Mouse (Mus musculus): ENCODE results near the gene 9430015G10Rik. TPM values are rescaled to one million over a fixed set of nuclear protein-coding genes. Genes with fewer than 3 reads are reported as not detected.
A peak's percentile ranks its signal among the peaks of the same experiment; 100 is the strongest.
"Not testable (repeated sequence)": the region's sequence is repeated elsewhere in the genome, so short reads cannot be mapped to it uniquely, and the experiment has no call there.

9430015G10Rik gene
- total RNA-seq, 2 experiments from 2014 or later = 27.3 to 34.9 TPM

DNA sequence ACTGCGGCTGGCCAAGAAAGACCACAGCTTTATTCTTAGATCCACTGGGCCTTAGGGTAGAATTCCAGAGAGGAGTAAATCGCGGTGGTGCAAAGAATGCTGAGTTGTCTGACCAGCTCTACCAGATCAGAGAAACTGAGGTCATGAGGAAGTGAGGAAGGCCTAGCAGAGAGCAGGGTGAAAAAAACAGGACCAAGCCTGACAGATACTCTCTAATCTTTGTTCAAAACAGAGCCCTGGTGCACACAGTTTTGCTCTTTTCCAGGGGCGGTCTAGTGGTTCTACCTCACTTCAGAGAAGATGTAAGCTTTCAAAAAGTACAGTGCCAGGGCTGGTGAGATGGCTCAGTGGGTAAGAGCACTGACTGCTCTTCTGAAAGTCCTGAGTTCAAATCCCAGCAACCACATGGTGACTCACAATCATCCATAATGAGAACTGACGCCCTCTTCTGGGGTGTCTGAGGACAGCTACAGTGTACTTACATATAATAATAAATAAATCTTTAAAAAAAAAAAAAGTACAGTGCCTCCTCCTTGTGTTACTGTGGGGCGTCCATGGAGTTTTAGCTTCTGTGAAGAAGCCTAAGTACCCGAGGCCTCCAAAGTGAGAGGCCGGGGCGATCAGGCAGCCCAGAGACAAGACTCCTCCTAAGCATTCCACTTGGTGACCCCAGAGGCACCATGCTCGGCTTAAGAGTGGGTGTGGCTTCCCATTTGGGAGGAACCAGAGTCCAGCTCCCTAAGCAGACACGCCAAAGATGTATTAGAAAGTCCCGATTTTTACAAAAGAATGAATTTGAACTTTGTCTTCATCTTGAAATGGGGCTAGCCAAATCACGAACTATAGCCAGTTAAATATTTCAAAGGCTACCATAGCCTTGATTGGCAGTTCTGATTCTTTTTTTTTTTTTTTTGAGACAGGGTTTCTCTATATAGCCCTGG is 906 bp upstream of the 9430015G10Rik start:
- peak; percentile 48 for TF ChIP-seq CTCF (conservative IDR thresholded peaks at IDR 0.05)
- DNase-seq (ENCODE audit: low spot score in 2 of 2) = peak; percentile 15 to 18
- peak overlapping the region; percentile 89 for H3K27ac ChIP-seq
- peak overlapping the region; percentile 82 for H3K4me3 ChIP-seq

DNA sequence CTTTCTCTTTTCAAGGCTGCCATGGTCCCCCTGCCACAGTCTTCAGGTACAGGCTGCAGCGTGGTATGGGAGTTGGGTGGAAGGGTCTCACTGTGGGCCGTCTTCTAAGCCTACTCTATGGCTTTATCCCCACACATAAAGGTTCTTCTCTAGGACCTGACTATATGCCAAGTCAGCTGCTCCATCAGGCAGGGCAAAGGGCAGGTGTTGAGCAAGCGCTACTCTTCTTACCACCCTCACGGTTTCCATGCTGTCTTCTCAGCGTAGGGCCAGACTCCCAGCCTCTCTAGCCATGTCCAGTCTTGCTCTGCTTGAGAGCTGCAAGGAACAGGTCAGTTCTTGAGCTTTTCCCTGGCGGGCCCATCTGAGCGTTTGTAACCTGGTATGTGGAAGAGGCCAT is 14.3 kb downstream of the 9430015G10Rik start:
- Histone ChIP-seq H3K4me3 (no peak overlapping the region), H3K27ac (no peak overlapping the region)
- DNase-seq (ENCODE audit: low spot score in 2 of 2) = no peak
- no peak for TF ChIP-seq CTCF (conservative IDR thresholded peaks at IDR 0.05)

DNA sequence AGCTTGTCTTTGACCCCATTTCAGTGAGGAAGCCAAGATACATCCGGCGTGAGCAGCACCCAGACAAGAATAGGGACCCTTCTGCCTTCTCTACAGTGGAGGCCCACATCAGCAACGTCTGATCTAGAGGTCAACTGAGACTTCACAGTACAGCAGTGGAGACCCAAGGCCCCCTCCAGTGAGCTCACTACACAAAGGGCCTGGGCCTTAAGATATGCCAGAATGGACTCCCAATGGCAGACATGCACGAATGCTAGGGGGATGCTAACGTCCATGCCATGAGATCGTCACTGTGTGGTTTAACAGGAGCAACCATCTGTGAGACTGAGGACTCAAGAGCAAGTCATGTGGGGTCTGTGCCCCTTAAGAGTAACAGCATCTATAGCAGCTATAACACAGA is 15.6 kb downstream of the 9430015G10Rik start:
- no peak for DNase-seq (ENCODE audit: low spot score in 2 of 2)
- no peak overlapping the region for H3K4me3 ChIP-seq
- H3K27ac ChIP-seq = no peak overlapping the region
- TF ChIP-seq CTCF (conservative IDR thresholded peaks at IDR 0.05) = no peak

DNA sequence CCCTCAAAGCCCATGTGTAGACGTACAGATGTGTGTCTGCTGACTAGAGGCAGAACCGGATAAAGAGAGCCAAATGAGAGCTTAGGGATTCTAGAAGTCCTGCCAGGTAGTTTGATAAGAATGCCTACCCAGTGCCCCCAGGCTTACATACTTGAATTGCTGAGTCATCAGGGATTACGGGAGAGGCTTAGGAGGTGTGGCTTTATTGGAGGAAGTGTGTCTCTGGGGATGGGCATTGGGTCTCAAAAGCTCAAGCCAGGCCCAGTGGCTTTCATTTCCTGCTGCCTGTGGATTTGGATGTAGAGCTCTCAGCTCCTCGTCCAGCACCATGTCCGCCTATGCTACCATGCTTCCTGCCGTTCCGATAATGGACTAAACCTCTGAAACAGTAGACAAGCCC is 17.1 kb downstream of the 9430015G10Rik start:
- no peak overlapping the region for H3K27ac ChIP-seq
- no peak for TF ChIP-seq CTCF (conservative IDR thresholded peaks at IDR 0.05)

DNA sequence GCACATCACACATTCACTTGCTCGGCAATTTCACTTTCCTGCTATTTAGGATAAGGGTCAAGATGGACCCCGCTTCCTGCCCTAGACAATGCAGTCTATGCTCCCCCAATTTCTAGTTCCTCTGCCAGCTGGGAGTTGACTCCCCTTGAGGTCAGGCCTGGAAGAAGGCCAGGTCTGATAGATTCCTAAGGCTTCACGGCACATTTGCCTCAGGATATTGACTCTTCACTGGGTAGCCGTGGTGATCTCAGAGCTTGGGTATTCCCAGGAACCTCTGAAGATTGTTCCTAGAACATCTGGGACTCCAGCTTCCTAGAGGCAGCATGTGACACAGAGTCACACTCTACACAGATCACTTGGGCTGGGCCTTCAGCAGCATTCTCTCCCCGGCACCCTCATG is 19.0 kb downstream of the 9430015G10Rik start:
- Histone ChIP-seq H3K27ac (no peak overlapping the region), H3K4me3 (no peak overlapping the region)
- DNase-seq (ENCODE audit: low spot score in 2 of 2) = no peak
- no peak for TF ChIP-seq CTCF (conservative IDR thresholded peaks at IDR 0.05)

More for the DNA sequence above, 17.1 kb downstream of the 9430015G10Rik start:
- DNase-seq (ENCODE audit: low spot score in 2 of 2) = no peak
- H3K4me3 ChIP-seq = no peak overlapping the region

DNA sequence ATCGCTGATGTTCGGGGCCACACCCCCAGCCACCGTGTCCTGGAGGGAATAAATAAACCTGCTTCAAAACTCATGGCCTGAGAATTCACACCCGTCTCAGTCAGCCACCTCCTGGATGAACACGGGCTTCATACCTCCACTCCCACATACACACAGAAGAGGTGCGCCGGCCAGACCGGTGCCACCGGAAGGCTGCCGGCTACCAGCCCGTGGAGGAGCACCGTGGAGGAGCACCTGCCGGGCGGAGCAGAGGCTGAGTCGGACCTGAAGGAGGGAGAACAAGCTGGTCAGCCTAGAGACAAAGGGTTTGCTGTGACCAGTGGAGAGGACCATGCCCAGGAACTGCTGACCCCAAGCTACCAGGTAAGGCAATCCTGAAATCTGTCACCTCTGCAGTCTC is 20.7 kb downstream of the 9430015G10Rik start, which contains the start of gene Rnf223:
Gene Rnf223, plus strand, starts transcription at position 78 of the 400 bp plus-strand sequence.
- no peak for TF ChIP-seq CTCF (conservative IDR thresholded peaks at IDR 0.05)
- Histone ChIP-seq H3K27ac (no peak within 1 kb of the TSS), H3K4me3 (no peak within 1 kb of the TSS)
- DNase-seq (ENCODE audit: low spot score in 2 of 2) = no peak

DNA sequence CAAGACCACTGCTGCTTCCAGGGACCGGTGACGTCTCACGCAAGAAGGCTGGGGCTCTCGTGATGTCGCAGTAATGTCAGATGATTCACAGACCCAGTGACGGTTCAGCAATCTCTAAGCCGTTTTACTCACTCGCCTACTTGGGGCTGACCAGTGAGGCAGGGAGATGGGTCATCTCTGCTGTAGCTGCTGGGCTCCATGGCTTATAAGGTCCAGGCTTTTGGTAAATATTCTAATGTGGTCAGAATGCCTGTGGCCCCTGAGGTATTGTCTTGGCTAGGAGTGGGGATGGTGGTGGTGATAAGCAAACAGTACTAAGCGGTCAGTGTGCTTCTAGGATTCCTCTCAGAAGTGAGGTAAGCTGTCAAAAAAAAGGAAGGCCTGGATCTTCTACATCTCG is 21.2 kb downstream of the 9430015G10Rik start:
- H3K27ac ChIP-seq = no peak overlapping the region
- no peak for DNase-seq (ENCODE audit: low spot score in 2 of 2)
- TF ChIP-seq CTCF (conservative IDR thresholded peaks at IDR 0.05) = no peak
- H3K4me3 ChIP-seq = no peak overlapping the region

DNA sequence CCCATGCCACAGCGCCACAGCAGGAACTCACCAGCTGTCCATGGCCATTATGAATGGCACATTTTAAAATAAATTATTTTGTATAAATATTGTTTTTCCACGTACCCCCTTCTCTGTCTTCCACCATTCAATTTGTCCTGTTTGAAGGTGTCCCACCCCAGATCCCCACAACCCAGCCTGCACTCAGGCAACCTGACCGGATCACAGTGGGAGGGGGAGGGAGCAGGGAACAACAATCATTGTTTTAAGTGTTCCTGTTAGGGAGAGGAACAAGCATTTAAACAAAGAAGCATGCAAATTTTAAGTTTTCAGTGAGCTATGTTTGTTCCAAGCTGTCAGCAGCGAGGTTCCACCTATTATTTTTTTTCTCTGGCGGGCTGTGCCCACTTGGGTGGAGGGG is 23.6 kb downstream of the 9430015G10Rik start:
- no peak for TF ChIP-seq CTCF (conservative IDR thresholded peaks at IDR 0.05)
- no peak for DNase-seq (ENCODE audit: low spot score in 2 of 2)
- H3K27ac ChIP-seq = peak overlapping the region; percentile 53; the same call in 1 of the 2 replicates
- no peak overlapping the region for H3K4me3 ChIP-seq

DNA sequence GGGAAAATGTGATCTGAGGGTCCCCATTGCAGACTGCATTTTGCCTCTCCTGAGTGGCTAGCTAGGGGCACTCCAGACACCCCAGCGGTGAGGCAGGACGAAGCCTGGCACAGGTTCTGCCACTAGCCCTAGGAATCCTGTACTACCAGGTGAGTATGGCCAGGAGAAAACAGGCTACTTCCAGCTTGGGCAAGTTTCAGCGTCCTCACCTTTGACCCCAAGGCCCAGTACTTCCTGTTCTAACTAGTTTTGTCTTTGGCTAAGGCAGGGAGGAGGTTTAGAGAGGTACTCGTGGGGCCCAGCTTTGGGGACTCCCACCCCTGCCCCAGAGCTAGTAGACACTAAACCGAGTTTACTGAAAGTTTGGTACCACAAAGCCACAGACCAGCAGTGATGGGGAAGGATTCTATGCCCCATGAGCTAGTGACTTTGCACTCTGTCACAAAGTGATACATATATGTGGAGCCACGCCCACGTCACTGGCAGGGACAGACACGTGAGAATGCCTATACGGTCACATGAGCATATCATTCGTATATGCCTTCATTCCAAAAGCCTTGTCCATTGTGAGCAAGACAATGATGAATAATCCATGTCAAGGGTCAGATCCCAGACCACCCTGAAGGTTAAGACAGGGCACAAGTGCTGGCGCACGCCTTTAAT is 24.3 kb downstream of the 9430015G10Rik start:
- Histone ChIP-seq H3K27ac (peak overlapping the region; percentile 53; the same call in 1 of the 2 replicates), H3K4me3 (no peak overlapping the region)
- TF ChIP-seq CTCF (conservative IDR thresholded peaks at IDR 0.05) = no peak
- DNase-seq (ENCODE audit: low spot score in 2 of 2) = no peak

DNA sequence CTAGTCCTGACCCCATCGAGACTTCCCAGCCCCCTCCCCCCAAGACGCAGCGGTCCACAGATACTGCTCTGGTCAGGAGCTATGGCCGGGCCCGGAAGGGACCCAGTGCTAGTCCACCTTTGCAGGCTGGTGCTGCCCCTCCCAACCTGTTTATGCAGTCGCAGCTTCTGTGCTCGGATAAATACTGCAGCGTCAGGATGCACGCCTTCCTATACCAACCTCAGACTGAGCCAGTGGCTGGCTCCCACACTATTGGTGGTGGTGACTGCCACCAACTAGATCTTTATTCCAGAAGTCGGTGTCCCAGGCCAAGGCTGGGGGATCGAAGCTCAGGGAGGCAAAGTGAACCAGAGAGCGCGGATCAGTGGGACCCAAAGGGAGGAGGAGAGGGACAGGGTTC is 25.3 kb downstream of the 9430015G10Rik start:
- H3K4me3 ChIP-seq = no peak overlapping the region
- no peak overlapping the region for H3K27ac ChIP-seq
- no peak for DNase-seq (ENCODE audit: low spot score in 2 of 2)
- no peak for TF ChIP-seq CTCF (conservative IDR thresholded peaks at IDR 0.05)

DNA sequence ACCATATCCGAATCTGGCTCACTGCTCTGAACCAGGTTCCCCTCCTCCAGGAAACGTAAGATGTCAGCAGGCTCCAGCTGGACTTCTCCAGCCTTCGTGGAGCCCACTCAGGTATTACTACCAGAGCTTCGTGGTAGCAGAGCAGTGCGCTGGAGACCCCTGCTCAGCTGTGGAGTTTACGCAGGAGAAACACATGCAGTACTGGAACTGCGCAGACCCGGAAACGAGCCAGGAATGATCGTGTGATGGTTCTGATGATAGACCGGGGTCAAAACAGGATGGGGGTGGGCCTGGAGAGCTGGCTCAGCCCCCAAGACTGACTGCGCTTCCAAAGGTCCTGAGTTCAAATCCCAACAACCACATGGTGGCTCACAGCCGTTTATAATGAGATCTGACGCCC is 26.0 kb downstream of the 9430015G10Rik start:
- Histone ChIP-seq H3K27ac (no peak overlapping the region), H3K4me3 (no peak overlapping the region)
- no peak; the same call in 1 of the 2 replicates for TF ChIP-seq CTCF (conservative IDR thresholded peaks at IDR 0.05)
- DNase-seq (ENCODE audit: low spot score in 2 of 2) = no peak

DNA sequence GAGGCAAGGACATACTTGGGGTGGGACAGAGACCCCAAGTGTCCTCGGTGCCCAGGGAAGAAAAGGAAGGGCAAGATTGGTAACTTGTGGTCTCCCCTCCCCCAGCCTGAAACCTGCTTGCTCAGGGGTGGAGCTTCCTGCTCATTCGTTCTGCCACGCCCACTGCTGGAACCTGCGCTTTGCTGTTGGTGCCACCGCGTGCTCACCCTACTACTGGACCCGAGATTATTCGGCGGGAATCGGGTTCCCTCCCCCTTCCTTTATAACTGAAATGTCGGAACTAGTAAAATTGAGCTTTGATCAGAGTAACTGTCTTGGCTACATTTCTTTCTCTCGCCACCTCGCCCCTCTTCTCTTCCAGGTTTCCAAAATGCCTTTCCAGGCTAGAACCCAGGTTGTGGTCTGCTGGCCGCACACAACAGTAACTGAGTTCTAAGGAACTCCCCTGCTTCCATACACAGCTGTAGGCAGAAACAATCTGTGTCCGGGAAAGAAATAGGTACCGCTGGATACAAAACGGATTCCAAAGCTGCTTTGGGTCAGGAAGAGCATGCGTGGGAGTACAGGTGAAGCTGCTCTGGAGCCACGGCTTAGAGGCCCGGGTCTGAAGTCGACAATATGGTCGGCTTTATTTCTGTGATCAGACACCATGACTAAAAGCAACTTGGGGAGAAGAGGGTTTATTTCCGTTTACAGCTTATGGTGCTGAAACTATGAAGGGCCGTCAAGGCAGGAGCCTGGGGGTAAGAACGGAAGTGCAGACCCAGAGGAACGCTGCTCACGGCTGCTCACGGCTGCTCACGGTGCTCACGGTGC is 26.7 kb downstream of the 9430015G10Rik start:
- no peak overlapping the region for H3K27ac ChIP-seq

DNA sequence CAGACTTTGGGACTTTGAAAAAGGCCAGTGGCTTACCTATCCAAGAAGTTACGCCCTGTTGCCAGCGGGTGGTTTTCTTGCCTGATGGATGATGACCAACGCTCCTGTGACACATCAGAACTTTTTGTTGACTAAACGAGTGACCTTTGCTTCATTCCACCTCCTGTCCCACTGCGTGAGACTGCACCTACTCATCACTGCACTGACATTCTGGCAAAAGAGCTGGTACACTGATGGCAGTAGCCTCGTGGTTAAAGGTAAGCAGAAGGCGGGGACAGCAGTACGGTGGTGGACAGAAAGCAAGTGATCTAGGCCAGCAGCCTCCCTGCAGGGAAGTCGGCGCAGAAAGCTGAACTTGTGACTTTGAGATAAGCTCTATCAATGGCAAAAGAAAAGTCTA is 41.1 kb downstream of the 9430015G10Rik start:
- H3K27ac ChIP-seq; H3K4me3 ChIP-seq; DNase-seq (ENCODE audit: low spot score in 2 of 2): not testable (repeated sequence)

More for the DNA sequence above, 26.7 kb downstream of the 9430015G10Rik start:
- no peak for TF ChIP-seq CTCF (conservative IDR thresholded peaks at IDR 0.05)
- no peak for DNase-seq (ENCODE audit: low spot score in 2 of 2)
- no peak overlapping the region for H3K4me3 ChIP-seq
